Mouse (Mus musculus): ENCODE results near the gene Plrg1. TPM values are rescaled to one million over a fixed set of nuclear protein-coding genes. Genes with fewer than 3 reads are reported as not detected.

Gene Plrg1
- polyA plus RNA-seq, 1 experiment from 2014 or later, result 43.7 TPM

- H3K4me3 ChIP-seq (ENCODE audit: low read depth, low read length), result no peak overlapping the region
- no peak for ATAC-seq (ENCODE audit: low FRiP score, low TSS enrichment)
- no peak overlapping the region for H3K9ac ChIP-seq (ENCODE audit: low read length)
- no peak overlapping the region for H3K27ac ChIP-seq (replicated peaks)
- no peaks in the 10 kb centered on the region for H3K27me3 ChIP-seq (ENCODE audit: control insufficient read depth, insufficient read depth, low read length)
- no peaks in the 10 kb centered on the region for H3K4me1 ChIP-seq (replicated peaks; ENCODE audit: control insufficient read depth, insufficient read depth)
- TF ChIP-seq EP300 (optimal IDR thresholded peaks at IDR 0.05) (no peak), CTCF (IDR thresholded peaks at IDR 0.05; ENCODE audit: low read depth) (no peak)
- H3K36me3 ChIP-seq (ENCODE audit: control insufficient read depth, insufficient read depth, low read length), result no peaks in the 10 kb centered on the region
- WGBS, result 88% methylated on average over 9 of the region's 9 CpGs
- H3K4me2 ChIP-seq (replicated peaks; ENCODE audit: low read depth), result no peak overlapping the region
- no peak for DNase-seq (ENCODE audit: low spot score)
- no peaks in the 10 kb centered on the region for H3K9me3 ChIP-seq (ENCODE audit: control insufficient read depth, low read length)
These were observed 27.6 kb upstream of the Plrg1 start for GRCm38 (mm10) chr3:83027546-83028251.

GRCm38 (mm10) chr3:83030331-83030730 is 25.0 kb upstream of the Plrg1 start:
- Histone ChIP-seq H3K27me3 (ENCODE audit: control insufficient read depth, insufficient read depth, low read length) (no peaks in the 10 kb centered on the region), H3K27ac (replicated peaks) (no peak overlapping the region)

GRCm38 (mm10) chr3:83032746-83033308 is 22.5 kb upstream of the Plrg1 start:
- Histone ChIP-seq H3K4me1 (replicated peaks; ENCODE audit: control insufficient read depth, insufficient read depth) (no peaks in the 10 kb centered on the region), H3K27me3 (ENCODE audit: control insufficient read depth, insufficient read depth, low read length) (no peaks in the 10 kb centered on the region), H3K4me3 (ENCODE audit: low read depth, low read length) (no peak overlapping the region), H3K27ac (replicated peaks) (no peak overlapping the region), H3K9me3 (ENCODE audit: control insufficient read depth, low read length) (no peaks in the 10 kb centered on the region), H3K36me3 (ENCODE audit: control insufficient read depth, insufficient read depth, low read length) (no peaks in the 10 kb centered on the region), H3K9ac (ENCODE audit: low read length) (no peak overlapping the region), H3K4me2 (replicated peaks; ENCODE audit: low read depth) (no peak overlapping the region)
- WGBS, result 58% methylated on average over 13 of the region's 13 CpGs
- no peak for TF ChIP-seq EP300 (optimal IDR thresholded peaks at IDR 0.05)
- no peak for TF ChIP-seq CTCF (IDR thresholded peaks at IDR 0.05; ENCODE audit: low read depth)
- no peak for ATAC-seq (ENCODE audit: low FRiP score, low TSS enrichment)
- no peak for DNase-seq (ENCODE audit: low spot score)

More at GRCm38 (mm10) chr3:83030331-83030730, 25.0 kb upstream of the Plrg1 start:
- Histone ChIP-seq H3K9ac (ENCODE audit: low read length) (no peak overlapping the region), H3K4me1 (replicated peaks; ENCODE audit: control insufficient read depth, insufficient read depth) (no peaks in the 10 kb centered on the region), H3K9me3 (ENCODE audit: control insufficient read depth, low read length) (no peaks in the 10 kb centered on the region), H3K4me3 (ENCODE audit: low read depth, low read length) (no peak overlapping the region), H3K4me2 (replicated peaks; ENCODE audit: low read depth) (no peak overlapping the region), H3K36me3 (ENCODE audit: control insufficient read depth, insufficient read depth, low read length) (no peaks in the 10 kb centered on the region)
- DNase-seq (ENCODE audit: low spot score), result no peak
- no peak for ATAC-seq (ENCODE audit: low FRiP score, low TSS enrichment)
- TF ChIP-seq EP300 (optimal IDR thresholded peaks at IDR 0.05) (no peak), CTCF (IDR thresholded peaks at IDR 0.05; ENCODE audit: low read depth) (no peak)
- WGBS, result 84% methylated on average over 4 of the region's 4 CpGs

- ATAC-seq (ENCODE audit: low FRiP score, low TSS enrichment), result no peak
- H3K9me3 ChIP-seq (ENCODE audit: control insufficient read depth, low read length), result no peaks in the 10 kb centered on the region
- TF ChIP-seq CTCF (IDR thresholded peaks at IDR 0.05; ENCODE audit: low read depth) (no peak), EP300 (optimal IDR thresholded peaks at IDR 0.05) (no peak)
These were observed 21.5 kb upstream of the Plrg1 start for GRCm38 (mm10) chr3:83033801-83034200.

DNA sequence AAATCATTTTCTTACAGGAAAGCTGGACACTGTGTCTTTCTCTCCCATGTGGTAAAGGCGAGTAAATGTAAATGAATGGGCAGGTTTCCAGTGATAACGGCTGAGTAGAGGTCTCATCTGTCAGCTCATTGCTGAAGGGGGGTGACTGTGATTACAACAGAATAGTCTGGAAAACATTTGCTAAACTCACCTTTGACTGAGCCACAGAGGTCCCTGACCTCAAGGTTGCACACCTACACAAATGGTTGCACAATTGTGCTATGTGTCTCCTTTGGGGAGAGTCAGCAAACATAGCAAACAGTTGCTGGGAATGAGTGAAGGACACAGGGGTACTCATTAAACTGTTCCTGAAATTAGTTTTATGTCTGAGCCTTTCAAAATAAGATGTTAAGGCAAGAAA is 16.5 kb upstream of the Plrg1 start:
- Histone ChIP-seq H3K4me1 (replicated peaks; ENCODE audit: control insufficient read depth, insufficient read depth) (no peaks in the 10 kb centered on the region), H3K9me3 (ENCODE audit: control insufficient read depth, low read length) (no peaks in the 10 kb centered on the region), H3K36me3 (ENCODE audit: control insufficient read depth, insufficient read depth, low read length) (no peaks in the 10 kb centered on the region), H3K4me2 (replicated peaks; ENCODE audit: low read depth) (no peak overlapping the region), H3K27ac (replicated peaks) (no peak overlapping the region), H3K4me3 (ENCODE audit: low read depth, low read length) (no peak overlapping the region), H3K27me3 (ENCODE audit: control insufficient read depth, insufficient read depth, low read length) (no peaks in the 10 kb centered on the region), H3K9ac (ENCODE audit: low read length) (no peak overlapping the region)
- TF ChIP-seq EP300 (optimal IDR thresholded peaks at IDR 0.05), result no peak
- no peak for TF ChIP-seq CTCF (IDR thresholded peaks at IDR 0.05; ENCODE audit: low read depth)
- DNase-seq (ENCODE audit: low spot score) (no peak), ATAC-seq (ENCODE audit: low FRiP score, low TSS enrichment) (no peak)
- WGBS, result 53% methylated on average over 2 of the region's 2 CpGs

More at GRCm38 (mm10) chr3:83033801-83034200, 21.5 kb upstream of the Plrg1 start:
- no peak overlapping the region for H3K27ac ChIP-seq (replicated peaks)
- no peak for DNase-seq (ENCODE audit: low spot score)
- no peak overlapping the region for H3K4me2 ChIP-seq (replicated peaks; ENCODE audit: low read depth)
- WGBS, result 80% methylated on average over 8 of the region's 8 CpGs
- no peaks in the 10 kb centered on the region for H3K4me1 ChIP-seq (replicated peaks; ENCODE audit: control insufficient read depth, insufficient read depth)
- no peaks in the 10 kb centered on the region for H3K27me3 ChIP-seq (ENCODE audit: control insufficient read depth, insufficient read depth, low read length)
- H3K9ac ChIP-seq (ENCODE audit: low read length), result no peak overlapping the region
- no peak overlapping the region for H3K4me3 ChIP-seq (ENCODE audit: low read depth, low read length)
- no peaks in the 10 kb centered on the region for H3K36me3 ChIP-seq (ENCODE audit: control insufficient read depth, insufficient read depth, low read length)

DNA sequence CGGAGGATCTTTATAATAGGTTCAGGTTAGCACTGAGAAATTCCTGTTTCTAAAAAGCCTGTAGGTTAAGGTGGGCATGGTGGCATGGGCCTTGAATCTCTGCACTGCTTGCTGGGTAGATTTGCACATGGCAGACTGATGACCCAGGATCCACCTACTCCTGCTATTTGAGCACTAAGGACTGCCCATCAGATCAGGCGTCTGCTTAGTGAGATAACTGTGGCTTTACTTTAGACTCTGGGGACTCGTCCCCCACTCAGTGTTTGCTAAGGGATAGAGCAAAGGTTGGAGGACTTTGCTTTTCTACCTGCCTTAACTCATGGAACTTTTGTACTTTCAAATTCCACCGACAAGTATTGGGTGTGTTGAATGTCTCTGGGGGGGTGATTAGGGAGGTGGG is 15.7 kb upstream of the Plrg1 start:
- ATAC-seq (ENCODE audit: low FRiP score, low TSS enrichment) (no peak), DNase-seq (ENCODE audit: low spot score) (no peak)
- H3K4me3 ChIP-seq (ENCODE audit: low read depth, low read length), result no peak overlapping the region
- WGBS, result 51% methylated on average over 4 of the region's 4 CpGs
- no peak overlapping the region for H3K27ac ChIP-seq (replicated peaks)
- H3K4me2 ChIP-seq (replicated peaks; ENCODE audit: low read depth), result no peak overlapping the region
- H3K36me3 ChIP-seq (ENCODE audit: control insufficient read depth, insufficient read depth, low read length), result no peaks in the 10 kb centered on the region
- no peaks in the 10 kb centered on the region for H3K9me3 ChIP-seq (ENCODE audit: control insufficient read depth, low read length)
- no peaks in the 10 kb centered on the region for H3K4me1 ChIP-seq (replicated peaks; ENCODE audit: control insufficient read depth, insufficient read depth)
- H3K9ac ChIP-seq (ENCODE audit: low read length), result no peak overlapping the region
- no peaks in the 10 kb centered on the region for H3K27me3 ChIP-seq (ENCODE audit: control insufficient read depth, insufficient read depth, low read length)
- TF ChIP-seq EP300 (optimal IDR thresholded peaks at IDR 0.05) (no peak), CTCF (IDR thresholded peaks at IDR 0.05; ENCODE audit: low read depth) (no peak)

All from stomach, postnatal 0 days (tissue).